Mouse (Mus musculus) retina, adult 2 months (tissue): ENCODE measurements at regions not wholly inside any gene's neighbourhood (a gene's known extent, or its start where the extent isn't known, plus 50 kb on each side); places are given as distances from the start of the nearest gene placed in this dataset.

Experiments used
- DNase-seq: peaks from one replicate; pipeline ENCODE4 v3.0.0-alpha.2; 2012; ENCODE audit warnings: low read depth, low spot score

- no peak for DNase-seq
Observed at GRCm38 (mm10) chr2:30743976-30744620, 59.4 kb downstream of the 1700001O22Rik start.

- no peak for DNase-seq
Observed at GRCm38 (mm10) chr2:30743265-30743846, 60.1 kb downstream of the 1700001O22Rik start.

GRCm38 (mm10) chr2:30741450-30741849 lies 62.0 kb downstream of the 1700001O22Rik start:
- no peak for DNase-seq

- no peak for DNase-seq
Observed at GRCm38 (mm10) chr2:30737759-30738158, 65.7 kb downstream of the 1700001O22Rik start.

- DNase-seq = no peak
Observed at GRCm38 (mm10) chr2:30736705-30737104, 66.8 kb downstream of the 1700001O22Rik start.

GRCm38 (mm10) chr2:30736236-30736635 lies 67.2 kb downstream of the 1700001O22Rik start:
- no peak for DNase-seq

GRCm38 (mm10) chr2:30733853-30734252 lies 69.6 kb downstream of the 1700001O22Rik start:
- no peak for DNase-seq

GRCm38 (mm10) chr2:30731832-30732231 lies 71.6 kb downstream of the 1700001O22Rik start:
- no peak for DNase-seq

- no peak for DNase-seq
Observed at GRCm38 (mm10) chr2:30727948-30728347, 75.5 kb downstream of the 1700001O22Rik start.

GRCm38 (mm10) chr2:30725601-30726489 lies 77.6 kb downstream of the 1700001O22Rik start:
- no peak for DNase-seq

GRCm38 (mm10) chr2:30725186-30725585 lies 78.3 kb downstream of the 1700001O22Rik start:
- no peak for DNase-seq

GRCm38 (mm10) chr2:30724521-30724920 lies 78.9 kb downstream of the 1700001O22Rik start:
- DNase-seq = no peak

GRCm38 (mm10) chr2:30723059-30723587 lies 80.3 kb downstream of the 1700001O22Rik start:
- no peak for DNase-seq

GRCm38 (mm10) chr2:30722263-30723050 lies 81.0 kb downstream of the 1700001O22Rik start:
- DNase-seq = no peak

GRCm38 (mm10) chr2:30721473-30722262 lies 81.8 kb downstream of the 1700001O22Rik start:
- no peak for DNase-seq

GRCm38 (mm10) chr2:30721048-30721461 lies 82.4 kb downstream of the 1700001O22Rik start:
- DNase-seq = no peak

GRCm38 (mm10) chr2:30720291-30720690 lies 83.2 kb downstream of the 1700001O22Rik start:
- DNase-seq = no peak

GRCm38 (mm10) chr2:30719611-30720290 lies 83.7 kb downstream of the 1700001O22Rik start:
- no peak for DNase-seq

- DNase-seq = no peak
Observed at GRCm38 (mm10) chr2:30718741-30719381, 84.6 kb downstream of the 1700001O22Rik start.

- DNase-seq = no peak
Observed at GRCm38 (mm10) chr2:30718329-30718675, 85.2 kb downstream of the 1700001O22Rik start.
